28 mouse cellular contexts compared by ENCODE assay signal in the genomic region with DNA sequence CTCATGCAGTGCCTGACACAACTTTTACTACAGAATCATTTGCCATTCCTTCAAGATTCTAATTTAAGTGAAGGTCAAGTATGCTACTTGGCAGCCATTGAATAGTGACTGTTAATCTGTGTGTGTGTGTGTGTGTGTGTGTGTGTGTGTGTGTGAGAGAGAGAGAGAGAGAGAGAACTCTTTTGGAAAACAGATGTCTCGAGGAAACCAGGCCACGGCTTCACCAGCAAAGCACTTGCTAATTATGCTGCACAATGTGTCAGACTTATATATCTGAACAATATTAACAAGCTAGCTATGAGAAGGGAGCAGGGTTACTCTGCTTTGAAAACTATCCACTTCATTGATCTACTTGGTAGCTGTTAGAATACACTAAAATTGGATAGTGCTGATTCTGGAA. TPM values are rescaled to one million over a fixed set of nuclear protein-coding genes. Genes with fewer than 3 reads are reported as not detected.
A peak's percentile ranks its signal among the peaks of the same experiment; 100 is the strongest.
DNase-seq lines count a peak whose midpoint lies in the region; ATAC-seq and TF ChIP-seq lines count a peak whose summit lies in the region.
"Had no signal": no experiment of that assay in that cellular context is flagged by ENCODE, and none has a peak within 500 bp of the region (broad histone marks: within the 10 kb centered on the region; RNA-seq: fewer than 3 reads in every experiment).

No protein-coding gene starts in this region.

- H3K36me3 ChIP-seq in forebrain, embryonic 12.5 days (replicated peaks): no peaks in the 10 kb centered on the region
- H3K36me3 ChIP-seq in forebrain, embryonic 11.5 days (ENCODE audit: control insufficient read depth, insufficient read depth, low read length): no peaks in the 10 kb centered on the region
- H3K36me3 ChIP-seq in midbrain, embryonic 12.5 days: no peaks in the 10 kb centered on the region
- no peaks in the 10 kb centered on the region for H3K36me3 ChIP-seq in midbrain, postnatal 0 days (ENCODE audit: insufficient read depth, low read length)
- no peaks in the 10 kb centered on the region for H3K36me3 ChIP-seq in forebrain, postnatal 0 days (ENCODE audit: insufficient read depth)
- H3K36me3 ChIP-seq: embryonic facial prominence, embryonic 13.5 days; hindbrain, embryonic 13.5 days; limb, embryonic 13.5 days; stomach, embryonic 15.5 days had no signal

- H3K4me1 ChIP-seq in forebrain, embryonic 12.5 days: peaks cover 39% of the 10 kb centered on the region
- H3K4me1 ChIP-seq in forebrain, embryonic 11.5 days (replicated peaks; ENCODE audit: control insufficient read depth, insufficient read depth, low read length): no peaks in the 10 kb centered on the region; the same call in 1 of the 2 replicates
- H3K4me1 ChIP-seq in midbrain, embryonic 12.5 days: peaks cover 39% of the 10 kb centered on the region
- H3K4me1 ChIP-seq in midbrain, postnatal 0 days (ENCODE audit: insufficient read depth, low read length): 0 out of 2 replicates have a peak, but pooled peaks cover 7% of the 10 kb centered on the region
- peaks cover 19% of the 10 kb centered on the region; the same call in 1 of the 2 replicates for H3K4me1 ChIP-seq in forebrain, postnatal 0 days (ENCODE audit: insufficient read depth)

- H3K4me2 ChIP-seq in forebrain, embryonic 12.5 days: no peak overlapping the region
- no peak overlapping the region for H3K4me2 ChIP-seq in forebrain, embryonic 11.5 days (ENCODE audit: low read depth, low read length, severe bottlenecking)
- no peak overlapping the region for H3K4me2 ChIP-seq in midbrain, embryonic 12.5 days (replicated peaks)
- H3K4me2 ChIP-seq in midbrain, postnatal 0 days (ENCODE audit: low read depth, low read length, poor library complexity, severe bottlenecking): no peak overlapping the region
- no peak overlapping the region for H3K4me2 ChIP-seq in forebrain, postnatal 0 days (ENCODE audit: low read depth)
- H3K4me2 ChIP-seq: embryonic facial prominence, embryonic 13.5 days; hindbrain, embryonic 13.5 days; limb, embryonic 13.5 days; liver, embryonic 11.5 days; stomach, embryonic 15.5 days had no signal

- H3K27me3 ChIP-seq in forebrain, embryonic 12.5 days: no peaks in the 10 kb centered on the region
- no peaks in the 10 kb centered on the region for H3K27me3 ChIP-seq in forebrain, embryonic 11.5 days (ENCODE audit: control insufficient read depth, insufficient read depth, low read length)
- H3K27me3 ChIP-seq in midbrain, embryonic 12.5 days: no peaks in the 10 kb centered on the region
- H3K27me3 ChIP-seq in midbrain, postnatal 0 days (ENCODE audit: insufficient read depth, low read length): no peaks in the 10 kb centered on the region
- no peaks in the 10 kb centered on the region for H3K27me3 ChIP-seq in forebrain, postnatal 0 days (ENCODE audit: insufficient read depth, low read length)
- H3K27me3 ChIP-seq: embryonic facial prominence, embryonic 13.5 days; hindbrain, embryonic 13.5 days; megakaryocyte, embryonic 14.5 days; stomach, embryonic 15.5 days had no signal

- TF ChIP-seq CTCF in midbrain, postnatal 0 days (IDR thresholded peaks at IDR 0.05): no peak
- TF ChIP-seq CTCF in forebrain, postnatal 0 days (IDR thresholded peaks at IDR 0.05; ENCODE audit: low read depth): no peak

- 35% methylated on average over 2 of the region's 2 CpGs for WGBS in forebrain, embryonic 12.5 days
- WGBS in forebrain, embryonic 11.5 days: 76% methylated on average over 2 of the region's 2 CpGs
- WGBS in midbrain, embryonic 12.5 days: 39% methylated on average over 2 of the region's 2 CpGs
- 26% methylated on average over 2 of the region's 2 CpGs for WGBS in midbrain, postnatal 0 days
- 20% methylated on average over 2 of the region's 2 CpGs for WGBS in forebrain, postnatal 0 days

- H3K4me3 ChIP-seq in forebrain, embryonic 12.5 days (replicated peaks): no peak overlapping the region
- H3K4me3 ChIP-seq in forebrain, embryonic 11.5 days (ENCODE audit: low read depth, low read length): no peak overlapping the region
- no peak overlapping the region for H3K4me3 ChIP-seq in midbrain, embryonic 12.5 days
- H3K4me3 ChIP-seq in midbrain, postnatal 0 days (ENCODE audit: low read depth, low read length): no peak overlapping the region
- H3K4me3 ChIP-seq in forebrain, postnatal 0 days (ENCODE audit: low read depth, low read length): no peak overlapping the region
- H3K4me3 ChIP-seq: embryonic facial prominence, embryonic 13.5 days; erythroblast, embryonic 14.5 days; hindbrain, embryonic 13.5 days; limb, embryonic 13.5 days; megakaryocyte, embryonic 14.5 days; stomach, embryonic 15.5 days had no signal

- no peak overlapping the region for H3K9ac ChIP-seq in forebrain, embryonic 12.5 days
- H3K9ac ChIP-seq in forebrain, embryonic 11.5 days (ENCODE audit: low read length): no peak overlapping the region
- no peak overlapping the region for H3K9ac ChIP-seq in midbrain, embryonic 12.5 days (replicated peaks)
- H3K9ac ChIP-seq in midbrain, postnatal 0 days (replicated peaks; ENCODE audit: low read length, poor library complexity, severe bottlenecking): no peak overlapping the region
- no peak overlapping the region for H3K9ac ChIP-seq in forebrain, postnatal 0 days
- H3K9ac ChIP-seq: embryonic facial prominence, embryonic 13.5 days; hindbrain, embryonic 13.5 days; limb, embryonic 13.5 days; stomach, embryonic 15.5 days had no signal

- DNase-seq in forebrain, embryonic 11.5 days (ENCODE audit: low spot score): no peak
- no peak for DNase-seq in midbrain, postnatal 0 days (ENCODE audit: low spot score)
- DNase-seq in forebrain, postnatal 0 days: peak; percentile 33
- no peak for DNase-seq in ovary, postnatal 10 days (ENCODE audit: low spot score)
- DNase-seq in B cell, adult 2 months: no peak
- DNase-seq: adrenal gland, postnatal 36 days; cerebellum, adult 9-10 months; gastrocnemius, postnatal 14 days; heart, postnatal 14 days; kidney, adult 8-10 months; kidney, postnatal 4 days; lung, adult 18-20 months; lung, postnatal 4 days; midbrain, embryonic 14.5 days; thymus, postnatal 14 days had no signal

- no peak for ATAC-seq in forebrain, embryonic 12.5 days (ENCODE audit: low FRiP score)
- no peak for ATAC-seq in forebrain, embryonic 11.5 days (replicated peaks; ENCODE audit: low FRiP score)
- ATAC-seq in midbrain, embryonic 12.5 days (ENCODE audit: low FRiP score, low read depth): no peak
- ATAC-seq in midbrain, postnatal 0 days (ENCODE audit: low FRiP score): no peak
- ATAC-seq in forebrain, postnatal 0 days: no peak
- ATAC-seq in cerebellum, adult (ENCODE audit: insufficient number of reproducible peaks, low FRiP score, low TSS enrichment): no peak
- ATAC-seq: intestine, embryonic 16.5 days; lung, postnatal 0 days had no signal

- no peaks in the 10 kb centered on the region for H3K9me3 ChIP-seq in forebrain, embryonic 12.5 days
- no peaks in the 10 kb centered on the region for H3K9me3 ChIP-seq in forebrain, embryonic 11.5 days (ENCODE audit: control insufficient read depth, low read length)
- H3K9me3 ChIP-seq in midbrain, embryonic 12.5 days: no peaks in the 10 kb centered on the region
- H3K9me3 ChIP-seq in midbrain, postnatal 0 days (ENCODE audit: low read length): no peaks in the 10 kb centered on the region
- no peaks in the 10 kb centered on the region for H3K9me3 ChIP-seq in forebrain, postnatal 0 days (ENCODE audit: low read length)
- H3K9me3 ChIP-seq: embryonic facial prominence, embryonic 13.5 days; hindbrain, embryonic 13.5 days; limb, embryonic 13.5 days; megakaryocyte, embryonic 14.5 days; stomach, embryonic 15.5 days had no signal

- H3K27ac ChIP-seq in forebrain, embryonic 12.5 days: peak overlapping the region; percentile 14; the same call in 1 of the 2 replicates
- H3K27ac ChIP-seq in forebrain, embryonic 11.5 days (ENCODE audit: low read depth, low read length): no peak overlapping the region
- H3K27ac ChIP-seq in midbrain, embryonic 12.5 days (replicated peaks): peak overlapping the region; percentile 20; the same call in 1 of the 2 replicates
- H3K27ac ChIP-seq in midbrain, postnatal 0 days (ENCODE audit: low read depth, low read length): no peak overlapping the region
- peak overlapping the region; percentile 15; the same call in 1 of the 2 replicates for H3K27ac ChIP-seq in forebrain, postnatal 0 days (ENCODE audit: low read depth, low read length)
- H3K27ac ChIP-seq: embryonic facial prominence, embryonic 13.5 days; hindbrain, embryonic 13.5 days; kidney, postnatal 0 days; limb, embryonic 13.5 days; stomach, embryonic 15.5 days had no signal

RNA-seq across cellular contexts. Expression of a gene that starts 53.1 kb away (rescaled TPM):
- 109 and 111 TPM in 2 replicates for polyA plus RNA-seq in forebrain, embryonic 12.5 days (2016; fragmentation: Nextera tagmentation; extraction: Ambion mirVana)
- polyA plus RNA-seq in forebrain, embryonic 11.5 days (2014; fragmentation: Nextera tagmentation; extraction: Ambion mirVana): 73.8 and 82.0 TPM in 2 replicates
- 112 and 125 TPM in 2 replicates for polyA plus RNA-seq in midbrain, embryonic 12.5 days (2016; fragmentation: Nextera tagmentation; extraction: Ambion mirVana)
- 68.8 and 87.0 TPM in 2 replicates for total RNA-seq in midbrain, postnatal 0 days (2014; rRNA removed)
- 58.2 and 70.4 TPM in 2 replicates for polyA plus RNA-seq in midbrain, postnatal 0 days (2015; fragmentation: Nextera tagmentation; extraction: Ambion mirVana)
- 94.9 and 101 TPM in 2 replicates for total RNA-seq in forebrain, postnatal 0 days (2014; rRNA removed)
- 59.7 and 85.9 TPM in 2 replicates for polyA plus RNA-seq in forebrain, postnatal 0 days (2015; fragmentation: Nextera tagmentation; extraction: Ambion mirVana)

Comparison
In these comparisons a context has a peak if more than half of its experiments do, and no peak if none do; other contexts are left out.
1. H3K27ac ChIP-seq: peak in forebrain, embryonic 12.5 days (single experiment), midbrain, embryonic 12.5 days (single experiment) and forebrain, postnatal 0 days (single experiment); none in forebrain, embryonic 11.5 days (single experiment) and midbrain, postnatal 0 days (single experiment).